Mouse (Mus musculus): ENCODE results near the gene D17H6S53E. TPM values are rescaled to one million over a fixed set of nuclear protein-coding genes. Genes with fewer than 3 reads are reported as not detected.
A peak's percentile ranks its signal among the peaks of the same experiment; 100 is the strongest.

D17H6S53E gene
- polyA plus RNA-seq, 2 experiments: 5.7 to 6.4 TPM

- peak within 1 kb of the TSS; percentile 85 for H3K4me2 ChIP-seq (replicated peaks; ENCODE audit: low read depth, low read length, severe bottlenecking)
- peak; percentile 98 for DNase-seq (ENCODE audit: low spot score)
- peak within 1 kb of the TSS; percentile 99 for H3K9ac ChIP-seq (ENCODE audit: low read depth, low read length, severe bottlenecking)
- peak within 1 kb of the TSS; percentile 96 for H3K27ac ChIP-seq (replicated peaks; ENCODE audit: low read depth, low read length)
- peak within 1 kb of the TSS; percentile 99 for H3K4me3 ChIP-seq (replicated peaks; ENCODE audit: low read length)
- H3K27me3 ChIP-seq (ENCODE audit: control insufficient read depth, insufficient read depth, low read length): no peaks in the 10 kb centered on the region
- H3K4me1 ChIP-seq (ENCODE audit: control insufficient read depth, insufficient read depth, low read length): peaks cover 14% of the 10 kb centered on the region
- no peaks in the 10 kb centered on the region for H3K9me3 ChIP-seq (ENCODE audit: control insufficient read depth, low read length)
- H3K36me3 ChIP-seq (ENCODE audit: control insufficient read depth, insufficient read depth, low read length): peaks cover 29% of the 10 kb centered on the region
- ATAC-seq (ENCODE audit: low FRiP score, low read depth): peak; percentile 96
- peak; percentile 53; the same call in 1 of the 2 replicates for TF ChIP-seq POLR2A (IDR thresholded peaks at IDR 0.05; ENCODE audit: borderline replicate concordance, extremely low read depth, insufficient read depth, insufficient read length)
- 0% methylated on average over 46 of the region's 89 CpGs for WGBS
Measured at GRCm38 (mm10) chr17:35164568-35165450, 38.6 kb downstream of the D17H6S53E start, which contains the start of gene Prrc2a. Gene Prrc2a, minus strand, starts transcription at chr17:35164897.

- WGBS: 21% methylated on average over 12 of the region's 12 CpGs
- ATAC-seq (ENCODE audit: low FRiP score, low read depth) (no peak), DNase-seq (ENCODE audit: low spot score) (no peak)
- Histone ChIP-seq H3K27me3 (ENCODE audit: control insufficient read depth, insufficient read depth, low read length) (no peaks in the 10 kb centered on the region), H3K36me3 (ENCODE audit: control insufficient read depth, insufficient read depth, low read length) (peaks cover 21% of the 10 kb centered on the region), H3K4me3 (replicated peaks; ENCODE audit: low read length) (peak overlapping the region; percentile 99), H3K9me3 (ENCODE audit: control insufficient read depth, low read length) (no peaks in the 10 kb centered on the region), H3K27ac (replicated peaks; ENCODE audit: low read depth, low read length) (peak overlapping the region; percentile 96), H3K9ac (ENCODE audit: low read depth, low read length, severe bottlenecking) (peak overlapping the region; percentile 99), H3K4me1 (ENCODE audit: control insufficient read depth, insufficient read depth, low read length) (peaks cover 14% of the 10 kb centered on the region), H3K4me2 (replicated peaks; ENCODE audit: low read depth, low read length, severe bottlenecking) (peak overlapping the region; percentile 48)
- no peak for TF ChIP-seq POLR2A (IDR thresholded peaks at IDR 0.05; ENCODE audit: borderline replicate concordance, extremely low read depth, insufficient read depth, insufficient read length)
Measured at GRCm38 (mm10) chr17:35165451-35166155, 39.4 kb downstream of the D17H6S53E start.

DNA sequence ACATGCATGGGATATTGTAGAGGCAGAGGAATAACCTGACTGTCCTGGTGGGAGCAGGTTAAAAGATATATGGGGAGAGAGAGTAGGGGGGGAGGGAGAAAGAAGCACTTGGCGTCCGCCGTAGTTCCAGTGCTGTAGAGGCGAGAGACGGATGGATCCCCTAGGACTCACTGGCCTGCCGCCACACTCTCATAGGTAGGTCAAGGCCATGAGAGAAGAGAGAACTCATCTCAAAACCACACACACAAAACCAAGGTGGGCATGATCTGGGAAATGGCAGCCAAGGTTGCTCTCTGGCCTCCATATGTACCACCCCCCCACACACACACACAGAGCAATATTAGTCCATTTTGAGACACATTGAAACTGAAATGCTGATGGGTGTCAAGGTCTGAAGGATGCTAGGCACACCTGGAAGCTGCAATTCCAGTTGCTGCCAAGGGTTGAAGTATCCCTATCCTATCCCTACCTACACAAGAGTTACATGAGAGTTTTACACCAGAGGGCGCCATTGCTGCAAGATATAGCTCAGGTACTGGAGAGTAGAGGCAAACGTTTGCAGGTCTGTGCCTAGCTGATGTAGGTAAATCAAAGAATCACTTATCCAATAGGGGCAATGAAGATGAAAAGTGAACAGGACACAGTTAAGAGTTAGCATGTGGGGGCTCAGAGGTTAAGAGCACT, 40.3 kb downstream of the D17H6S53E start:
- Histone ChIP-seq H3K27me3 (ENCODE audit: control insufficient read depth, insufficient read depth, low read length) (no peaks in the 10 kb centered on the region), H3K4me3 (replicated peaks; ENCODE audit: low read length) (no peak overlapping the region), H3K36me3 (ENCODE audit: control insufficient read depth, insufficient read depth, low read length) (peaks cover 12% of the 10 kb centered on the region), H3K9me3 (ENCODE audit: control insufficient read depth, low read length) (no peaks in the 10 kb centered on the region), H3K4me2 (replicated peaks; ENCODE audit: low read depth, low read length, severe bottlenecking) (peak overlapping the region; percentile 48), H3K27ac (replicated peaks; ENCODE audit: low read depth, low read length) (peak overlapping the region; percentile 96), H3K4me1 (ENCODE audit: control insufficient read depth, insufficient read depth, low read length) (peaks cover 14% of the 10 kb centered on the region), H3K9ac (ENCODE audit: low read depth, low read length, severe bottlenecking) (no peak overlapping the region)
- no peak for TF ChIP-seq POLR2A (IDR thresholded peaks at IDR 0.05; ENCODE audit: borderline replicate concordance, extremely low read depth, insufficient read depth, insufficient read length)
- ATAC-seq (ENCODE audit: low FRiP score, low read depth) (no peak), DNase-seq (ENCODE audit: low spot score) (peak; percentile 68)
- 70% methylated on average over 8 of the region's 8 CpGs for WGBS

DNA sequence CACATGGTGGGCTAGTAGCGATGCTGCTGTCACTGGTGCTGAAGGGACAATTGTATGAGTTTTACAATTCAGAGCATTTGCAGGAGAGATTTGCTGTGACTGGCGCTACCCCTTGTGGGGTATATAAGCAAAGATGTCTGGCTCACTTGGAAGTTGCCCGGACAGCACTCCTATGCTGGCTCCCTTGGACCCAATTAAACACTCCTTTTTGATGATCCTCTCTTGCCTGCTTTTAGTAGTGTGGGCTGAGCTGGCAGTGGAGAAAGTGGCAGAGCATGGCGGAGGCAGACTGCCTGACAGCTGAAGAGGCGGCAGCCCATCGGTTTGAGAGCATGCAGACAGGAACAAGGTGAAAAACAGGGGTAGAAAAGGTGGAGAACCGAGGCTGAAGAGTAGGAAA, 41.6 kb downstream of the D17H6S53E start:
- WGBS: 87% methylated on average over 7 of the region's 7 CpGs
- no peak for ATAC-seq (ENCODE audit: low FRiP score, low read depth)

More for the DNA sequence above, 41.6 kb downstream of the D17H6S53E start:
- H3K4me1 ChIP-seq (ENCODE audit: control insufficient read depth, insufficient read depth, low read length): peaks cover 10% of the 10 kb centered on the region
- H3K9ac ChIP-seq (ENCODE audit: low read depth, low read length, severe bottlenecking): no peak overlapping the region
- no peak overlapping the region for H3K4me3 ChIP-seq (replicated peaks; ENCODE audit: low read length)
- H3K9me3 ChIP-seq (ENCODE audit: control insufficient read depth, low read length): no peaks in the 10 kb centered on the region
- H3K27me3 ChIP-seq (ENCODE audit: control insufficient read depth, insufficient read depth, low read length): no peaks in the 10 kb centered on the region
- no peak overlapping the region for H3K4me2 ChIP-seq (replicated peaks; ENCODE audit: low read depth, low read length, severe bottlenecking)
- no peak for TF ChIP-seq POLR2A (IDR thresholded peaks at IDR 0.05; ENCODE audit: borderline replicate concordance, extremely low read depth, insufficient read depth, insufficient read length)
- H3K27ac ChIP-seq (replicated peaks; ENCODE audit: low read depth, low read length): no peak overlapping the region
- peaks cover 1% of the 10 kb centered on the region; the same call in 1 of the 2 replicates for H3K36me3 ChIP-seq (ENCODE audit: control insufficient read depth, insufficient read depth, low read length)
- DNase-seq (ENCODE audit: low spot score): no peak

Data from limb, embryonic 14.5 days (tissue).